Mouse (Mus musculus): ENCODE results near the gene Zcchc7. TPM values are rescaled to one million over a fixed set of nuclear protein-coding genes. Genes with fewer than 3 reads are reported as not detected.
A peak's percentile ranks its signal among the peaks of the same experiment; 100 is the strongest.
"Not testable (repeated sequence)": the region's sequence is repeated elsewhere in the genome, so short reads cannot be mapped to it uniquely, and the experiment has no call there.

Zcchc7 gene
- polyA plus RNA-seq, 1 experiment from 2014 or later, result 40.1 TPM

GRCm38 (mm10) chr4:44944426-44945075, 188.9 kb downstream of the Zcchc7 start:
- Histone ChIP-seq H3K36me3 (ENCODE audit: insufficient read depth, low read length) (no peaks in the 10 kb centered on the region), H3K9ac (ENCODE audit: low read depth, low read length) (no peak overlapping the region), H3K9me3 (replicated peaks; ENCODE audit: low read length) (no peaks in the 10 kb centered on the region), H3K4me1 (replicated peaks; ENCODE audit: insufficient read depth, low read length) (no peaks in the 10 kb centered on the region), H3K27ac (0 out of 2 replicates have a peak overlapping the region, but pooled peaks have one; percentile 40), H3K4me2 (ENCODE audit: low read length) (no peak overlapping the region; the same call in 1 of the 2 replicates), H3K4me3 (replicated peaks; ENCODE audit: low read depth, low read length) (no peak overlapping the region), H3K27me3 (ENCODE audit: insufficient read depth, low read length) (no peaks in the 10 kb centered on the region)
- WGBS, result 75% methylated on average over 10 of the region's 10 CpGs
- DNase-seq (ENCODE audit: low spot score), result no peak
- no peak for TF ChIP-seq CTCF (IDR thresholded peaks at IDR 0.05; ENCODE audit: low read depth)
- peak; percentile 55; the same call in 1 of the 2 replicates for ATAC-seq (replicated peaks; ENCODE audit: low FRiP score, low read depth)

DNA sequence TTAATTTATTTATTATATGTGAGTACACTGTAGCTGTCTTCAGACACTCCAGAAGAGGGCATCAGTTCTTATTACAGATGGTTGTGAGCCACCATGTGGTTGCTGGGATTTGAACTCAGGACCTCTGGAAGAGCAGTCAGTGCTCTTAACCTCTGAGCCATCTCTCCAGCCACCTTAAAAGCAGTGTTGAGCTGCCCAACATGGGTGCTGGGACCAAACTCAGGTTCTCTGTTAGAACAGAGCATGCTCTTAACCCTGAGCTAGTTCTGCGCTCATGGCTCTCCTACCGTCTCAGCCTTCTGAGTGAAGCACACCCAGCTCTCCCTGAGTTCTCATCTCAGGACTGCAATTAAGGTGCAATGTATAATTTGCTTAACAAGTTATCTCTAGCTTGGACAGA, 190.4 kb downstream of the Zcchc7 start:
- H3K27ac ChIP-seq; ATAC-seq (replicated peaks; ENCODE audit: low FRiP score, low read depth); DNase-seq (ENCODE audit: low spot score); H3K4me3 ChIP-seq (replicated peaks; ENCODE audit: low read depth, low read length); H3K9ac ChIP-seq (ENCODE audit: low read depth, low read length); H3K27me3 ChIP-seq (ENCODE audit: insufficient read depth, low read length); H3K36me3 ChIP-seq (ENCODE audit: insufficient read depth, low read length); H3K4me2 ChIP-seq (ENCODE audit: low read length); H3K9me3 ChIP-seq (replicated peaks; ENCODE audit: low read length); H3K4me1 ChIP-seq (replicated peaks; ENCODE audit: insufficient read depth, low read length): not testable (repeated sequence)
- 98% methylated on average over 2 of the region's 2 CpGs for WGBS

- no peak for TF ChIP-seq CTCF (IDR thresholded peaks at IDR 0.05; ENCODE audit: low read depth)
- Histone ChIP-seq H3K27ac (no peak overlapping the region), H3K36me3 (ENCODE audit: insufficient read depth, low read length) (no peaks in the 10 kb centered on the region), H3K9ac (ENCODE audit: low read depth, low read length) (no peak overlapping the region), H3K9me3 (replicated peaks; ENCODE audit: low read length) (no peaks in the 10 kb centered on the region), H3K27me3 (ENCODE audit: insufficient read depth, low read length) (no peaks in the 10 kb centered on the region), H3K4me2 (ENCODE audit: low read length) (no peak overlapping the region), H3K4me3 (replicated peaks; ENCODE audit: low read depth, low read length) (no peak overlapping the region), H3K4me1 (replicated peaks; ENCODE audit: insufficient read depth, low read length) (no peaks in the 10 kb centered on the region)
- 76% methylated on average over 5 of the region's 5 CpGs for WGBS
- ATAC-seq (replicated peaks; ENCODE audit: low FRiP score, low read depth), result no peak
- DNase-seq (ENCODE audit: low spot score), result peak; percentile 18
These were observed 191.8 kb downstream of the Zcchc7 start for GRCm38 (mm10) chr4:44947464-44947863.

DNA sequence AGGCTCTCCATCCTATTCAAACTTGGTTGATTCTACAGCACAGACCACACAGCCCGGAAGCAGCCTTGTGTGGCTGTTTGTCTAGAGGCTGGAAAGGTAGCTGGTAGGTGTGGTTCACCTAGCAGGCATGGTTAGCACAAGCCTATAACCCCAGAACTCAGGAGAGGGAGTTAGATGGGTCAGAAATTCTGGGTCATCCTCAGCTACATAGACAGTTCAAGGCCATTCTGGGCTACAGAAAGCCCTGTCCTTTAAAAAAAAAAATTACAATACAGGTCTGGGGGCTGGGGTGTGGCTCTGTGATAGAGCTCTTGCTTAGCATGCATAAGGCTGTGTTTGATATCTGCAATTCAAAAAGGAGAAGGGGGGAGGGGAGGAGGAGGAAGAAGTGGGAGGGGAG, 192.6 kb downstream of the Zcchc7 start:
- Histone ChIP-seq H3K9me3 (replicated peaks; ENCODE audit: low read length) (no peaks in the 10 kb centered on the region), H3K27ac (no peak overlapping the region), H3K4me1 (replicated peaks; ENCODE audit: insufficient read depth, low read length) (no peaks in the 10 kb centered on the region), H3K9ac (ENCODE audit: low read depth, low read length) (no peak overlapping the region), H3K36me3 (ENCODE audit: insufficient read depth, low read length) (no peaks in the 10 kb centered on the region), H3K27me3 (ENCODE audit: insufficient read depth, low read length) (no peaks in the 10 kb centered on the region), H3K4me2 (ENCODE audit: low read length) (no peak overlapping the region), H3K4me3 (replicated peaks; ENCODE audit: low read depth, low read length) (no peak overlapping the region)
- ATAC-seq (replicated peaks; ENCODE audit: low FRiP score, low read depth) (no peak), DNase-seq (ENCODE audit: low spot score) (no peak)
- TF ChIP-seq CTCF (IDR thresholded peaks at IDR 0.05; ENCODE audit: low read depth), result no peak
- 93% methylated on average over 1 of the region's 1 CpGs for WGBS

DNA sequence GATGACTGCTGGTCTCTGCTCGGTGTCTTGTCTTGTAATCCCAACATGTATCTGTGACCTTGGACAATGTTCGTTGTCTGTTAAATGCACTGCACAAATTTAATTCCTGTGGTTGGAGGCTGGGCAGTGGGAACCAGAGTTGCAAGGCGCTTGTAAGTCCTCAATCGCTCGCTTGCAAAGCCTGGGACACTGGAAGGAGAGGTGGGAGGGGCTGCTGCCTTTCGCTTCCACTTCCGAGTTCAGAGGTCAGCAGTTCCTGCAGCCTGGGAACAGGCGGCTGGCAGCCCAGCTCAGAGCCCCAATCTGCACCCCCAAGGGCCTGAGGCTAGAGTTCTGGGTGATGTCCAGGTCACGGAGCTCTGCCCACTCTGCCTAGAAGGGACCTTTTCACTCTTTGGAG, 197.4 kb downstream of the Zcchc7 start:
- H3K9ac ChIP-seq (ENCODE audit: low read depth, low read length), result no peak overlapping the region
- ATAC-seq (replicated peaks; ENCODE audit: low FRiP score, low read depth) (no peak), DNase-seq (ENCODE audit: low spot score) (no peak)
- no peak overlapping the region for H3K4me3 ChIP-seq (replicated peaks; ENCODE audit: low read depth, low read length)
- WGBS, result 66% methylated on average over 9 of the region's 9 CpGs
- H3K4me2 ChIP-seq (ENCODE audit: low read length), result no peak overlapping the region
- no peaks in the 10 kb centered on the region for H3K27me3 ChIP-seq (ENCODE audit: insufficient read depth, low read length)
- no peak for TF ChIP-seq CTCF (IDR thresholded peaks at IDR 0.05; ENCODE audit: low read depth)
- H3K9me3 ChIP-seq (replicated peaks; ENCODE audit: low read length), result no peaks in the 10 kb centered on the region
- H3K27ac ChIP-seq, result no peak overlapping the region
- no peaks in the 10 kb centered on the region for H3K4me1 ChIP-seq (replicated peaks; ENCODE audit: insufficient read depth, low read length)
- H3K36me3 ChIP-seq (ENCODE audit: insufficient read depth, low read length), result no peaks in the 10 kb centered on the region

GRCm38 (mm10) chr4:44958776-44959175, 203.1 kb downstream of the Zcchc7 start:
- Histone ChIP-seq H3K9ac (ENCODE audit: low read depth, low read length) (no peak overlapping the region), H3K9me3 (replicated peaks; ENCODE audit: low read length) (no peaks in the 10 kb centered on the region), H3K27ac (no peak overlapping the region), H3K4me2 (ENCODE audit: low read length) (no peak overlapping the region), H3K4me3 (replicated peaks; ENCODE audit: low read depth, low read length) (no peak overlapping the region), H3K4me1 (replicated peaks; ENCODE audit: insufficient read depth, low read length) (no peaks in the 10 kb centered on the region), H3K27me3 (ENCODE audit: insufficient read depth, low read length) (no peaks in the 10 kb centered on the region), H3K36me3 (ENCODE audit: insufficient read depth, low read length) (no peaks in the 10 kb centered on the region)
- no peak for DNase-seq (ENCODE audit: low spot score)
- ATAC-seq (replicated peaks; ENCODE audit: low FRiP score, low read depth), result no peak
- 83% methylated on average over 9 of the region's 9 CpGs for WGBS
- no peak for TF ChIP-seq CTCF (IDR thresholded peaks at IDR 0.05; ENCODE audit: low read depth)

DNA sequence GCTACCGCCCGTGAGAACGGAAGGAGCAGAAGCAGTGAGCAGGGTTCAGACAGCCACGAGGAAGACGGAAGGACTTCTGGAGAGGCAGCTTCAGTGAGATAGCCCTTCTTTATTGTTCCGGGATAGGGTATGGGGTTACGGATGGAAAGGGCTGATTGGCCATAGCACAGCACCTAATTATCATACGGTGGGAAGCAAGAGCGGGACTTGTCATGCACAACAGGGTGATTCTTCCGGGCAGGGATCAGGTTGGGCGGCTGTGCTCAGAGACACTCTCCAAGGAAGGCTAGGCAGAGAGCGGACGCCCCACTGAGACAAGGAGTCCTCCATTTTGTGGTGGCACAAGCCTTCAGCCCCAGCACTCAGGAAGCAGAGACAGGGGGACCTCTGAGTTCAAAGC, 203.5 kb downstream of the Zcchc7 start:
- H3K4me3 ChIP-seq (replicated peaks; ENCODE audit: low read depth, low read length), result no peak overlapping the region
- DNase-seq (ENCODE audit: low spot score) (no peak), ATAC-seq (replicated peaks; ENCODE audit: low FRiP score, low read depth) (no peak)
- no peaks in the 10 kb centered on the region for H3K27me3 ChIP-seq (ENCODE audit: insufficient read depth, low read length)
- H3K27ac ChIP-seq, result no peak overlapping the region
- no peaks in the 10 kb centered on the region for H3K36me3 ChIP-seq (ENCODE audit: insufficient read depth, low read length)
- H3K9ac ChIP-seq (ENCODE audit: low read depth, low read length), result no peak overlapping the region
- no peak for TF ChIP-seq CTCF (IDR thresholded peaks at IDR 0.05; ENCODE audit: low read depth)
- no peaks in the 10 kb centered on the region for H3K9me3 ChIP-seq (replicated peaks; ENCODE audit: low read length)
- H3K4me2 ChIP-seq (ENCODE audit: low read length), result no peak overlapping the region
- 90% methylated on average over 13 of the region's 13 CpGs for WGBS
- no peaks in the 10 kb centered on the region for H3K4me1 ChIP-seq (replicated peaks; ENCODE audit: insufficient read depth, low read length)
